Mouse (Mus musculus): ENCODE measurements around the gene Wipf2.

DNA sequence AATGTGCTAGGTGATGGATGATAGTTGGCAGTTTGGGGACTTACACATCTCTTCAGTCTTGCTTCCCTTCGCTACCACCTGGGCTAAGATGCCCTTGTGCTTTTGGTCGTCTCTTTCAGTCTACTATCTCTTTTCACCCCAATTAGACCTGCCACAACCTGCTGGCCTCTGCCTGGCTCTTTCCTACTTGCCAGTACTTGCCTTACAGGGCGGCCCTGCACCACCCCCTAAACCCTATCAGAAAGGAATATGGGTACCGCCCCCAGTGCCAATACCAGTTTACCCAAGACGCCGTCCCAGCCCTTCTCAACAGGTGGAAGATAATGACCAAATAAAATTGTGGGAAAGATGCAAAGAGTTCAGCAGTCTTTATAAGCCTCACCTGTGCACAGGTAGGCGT is 27.3 kb upstream of the Wipf2 start:
- TF ChIP-seq CTCF (IDR thresholded peaks at IDR 0.05) (no peak), POLR2A (IDR thresholded peaks at IDR 0.05; ENCODE audit: insufficient read depth, low read depth, low read length) (no peak), EP300 (IDR thresholded peaks at IDR 0.05; ENCODE audit: insufficient read depth, low read depth, low read length) (no peak)

Measured in heart, adult 2 months (tissue).